Mouse (Mus musculus) liver, adult (tissue): ENCODE results near the gene Casp8.

ENCODE experiments used
- GATA4 ChIP-seq: IDR thresholded peaks from 2 replicates; pipeline ENCODE4 v1.6.1; 2014; ENCODE audit warnings: mild to moderate bottlenecking, low read length; ENCODE audit not compliant: insufficient replicate concordance

The Casp8 gene

GRCm38 (mm10) chr1:58795291-58796058 lies at the start of gene Casp8:
Casp8 (plus strand) TSS chr1:58795374.
- TF ChIP-seq GATA4: peak; percentile 7; the same call in 1 of the 2 replicates

GRCm38 (mm10) chr1:58746880-58747279 lies 48.3 kb upstream of the Casp8 start:
- TF ChIP-seq GATA4: no peak

- no peak for TF ChIP-seq GATA4
Observed at GRCm38 (mm10) chr1:58759451-58759850, 35.7 kb upstream of the Casp8 start.

- TF ChIP-seq GATA4: no peak
Observed at GRCm38 (mm10) chr1:58760581-58760980, 34.6 kb upstream of the Casp8 start.

GRCm38 (mm10) chr1:58762576-58762975 lies 32.6 kb upstream of the Casp8 start:
- no peak for TF ChIP-seq GATA4

- TF ChIP-seq GATA4: no peak
Observed at GRCm38 (mm10) chr1:58769136-58769535, 26.0 kb upstream of the Casp8 start.

- no peak for TF ChIP-seq GATA4
Observed at GRCm38 (mm10) chr1:58769701-58770100, 25.5 kb upstream of the Casp8 start.

GRCm38 (mm10) chr1:58770111-58770720 lies 25.0 kb upstream of the Casp8 start:
- TF ChIP-seq GATA4: no peak

GRCm38 (mm10) chr1:58772084-58772483 lies 23.1 kb upstream of the Casp8 start:
- no peak for TF ChIP-seq GATA4

- no peak for TF ChIP-seq GATA4
Observed at GRCm38 (mm10) chr1:58773280-58773679, 21.9 kb upstream of the Casp8 start.

GRCm38 (mm10) chr1:58773905-58774304 lies 21.3 kb upstream of the Casp8 start:
- TF ChIP-seq GATA4: no peak

GRCm38 (mm10) chr1:58775361-58775760 lies 19.8 kb upstream of the Casp8 start:
- no peak for TF ChIP-seq GATA4

- no peak for TF ChIP-seq GATA4
Observed at GRCm38 (mm10) chr1:58777583-58777982, 17.6 kb upstream of the Casp8 start.

GRCm38 (mm10) chr1:58778226-58778625 lies 16.9 kb upstream of the Casp8 start:
- TF ChIP-seq GATA4: no peak

GRCm38 (mm10) chr1:58786276-58786675 lies 8.9 kb upstream of the Casp8 start:
- TF ChIP-seq GATA4: no peak

- TF ChIP-seq GATA4: no peak
Observed at GRCm38 (mm10) chr1:58788410-58788809, 6.8 kb upstream of the Casp8 start.
